Mouse (Mus musculus) intestine, embryonic 16.5 days (tissue): ENCODE results near the gene Retreg2. TPM values are rescaled to one million over a fixed set of nuclear protein-coding genes. Genes with fewer than 3 reads are reported as not detected.

ENCODE experiments used
- ATAC-seq: fragments of 200-750 bp; cut with Nextera tagmentation; 2 replicates; pipeline ENCODE4 v1.8.0; 2017; ENCODE audit warnings: moderate TSS enrichment, moderate library complexity
- H3K27ac ChIP-seq: fragments of 300-500 bp; sonication (generic); 2 replicates; pipeline ENCODE4 v1.5.1; 2014; ENCODE audit warnings: mild to moderate bottlenecking, low read length
- H3K27me3 ChIP-seq: fragments of 300-500 bp; sonication (generic); replicated peaks from 2 replicates; pipeline ENCODE4 v1.6.1; 2014; ENCODE audit warnings: low read length, control low read depth, mixed read lengths; ENCODE audit not compliant: control insufficient read depth, insufficient read depth
- H3K36me3 ChIP-seq: fragments of 300-500 bp; sonication (generic); 2 replicates; pipeline ENCODE4 v1.6.1; 2014; ENCODE audit warnings: low read length, control low read depth; ENCODE audit not compliant: control insufficient read depth, insufficient read depth
- H3K4me1 ChIP-seq: fragments of 300-500 bp; sonication (generic); 2 replicates; pipeline ENCODE4 v1.6.1; 2014; ENCODE audit warnings: low read length, control low read depth, mixed read lengths; ENCODE audit not compliant: control insufficient read depth, insufficient read depth
- H3K4me2 ChIP-seq: fragments of 300-500 bp; sonication (generic); 2 replicates; pipeline ENCODE4 v1.6.1; 2014; ENCODE audit warnings: low read depth, low read length, control low read depth
- H3K4me3 ChIP-seq: fragments of 300-500 bp; sonication (generic); 2 replicates; pipeline ENCODE4 v1.5.1; 2014; ENCODE audit warnings: mild to moderate bottlenecking, low read length
- H3K9ac ChIP-seq: fragments of 300-500 bp; sonication (generic); 2 replicates; pipeline ENCODE4 v1.6.1; 2014; ENCODE audit warnings: low read depth, low read length
- H3K9me3 ChIP-seq: fragments of 300-500 bp; sonication (generic); 2 replicates; pipeline ENCODE4 v1.6.1; 2016; ENCODE audit warnings: low read length, control low read depth; ENCODE audit not compliant: control insufficient read depth
- WGBS: fragments of 180-500 bp; shearing (Covaris S2); extraction: QIAGEN DNeasy Blood & Tissue Kit; methylation state at CpG from one replicate; pipeline ENCODE4 v1.1.7; 2014; 5-methylcytosine and 5-hydroxymethylcytosine counted together
- polyA plus RNA-seq: library from polyadenylated mRNA; unstranded; fragments of >200 nt; fragmentation: Nextera tagmentation; extraction: Ambion mirVana; gene quantifications from 2 replicates; pipeline ENCODE4 v1.2.1, GENCODE M21; 2015

Retreg2 gene
- polyA plus RNA-seq, 1 experiment from 2014 or later, result 44.7 TPM

DNA sequence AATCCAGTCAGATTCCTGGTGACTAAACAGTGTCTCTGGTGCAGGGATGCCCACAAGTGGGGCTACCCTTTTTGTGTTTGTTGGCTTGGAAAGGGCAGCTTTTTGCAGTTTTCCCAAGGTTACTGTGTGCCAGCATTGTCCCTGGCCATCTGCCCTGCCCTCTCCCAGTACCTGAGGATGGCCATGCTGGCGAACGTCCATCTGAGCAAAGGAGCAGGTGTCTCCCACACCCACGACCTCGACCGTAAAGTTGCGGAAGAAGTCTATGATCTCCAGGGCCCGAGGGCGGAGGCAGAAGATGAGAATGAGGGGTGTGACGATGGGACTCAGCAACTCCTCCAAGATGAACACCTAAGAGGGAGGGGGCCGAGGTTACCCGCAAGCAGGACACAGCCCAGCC is 42.9 kb downstream of the Retreg2 start:
- Histone ChIP-seq H3K36me3 (peaks cover 47% of the 10 kb centered on the region), H3K9ac (no peak overlapping the region), H3K4me1 (peaks cover 12% of the 10 kb centered on the region), H3K4me3 (no peak overlapping the region), H3K27me3 (no peaks in the 10 kb centered on the region), H3K9me3 (0 out of 2 replicates have a peak, but pooled peaks cover 3% of the 10 kb centered on the region), H3K27ac (no peak overlapping the region), H3K4me2 (no peak overlapping the region)
- 95% methylated on average over 11 of the region's 11 CpGs for WGBS
- ATAC-seq, result no peak

DNA sequence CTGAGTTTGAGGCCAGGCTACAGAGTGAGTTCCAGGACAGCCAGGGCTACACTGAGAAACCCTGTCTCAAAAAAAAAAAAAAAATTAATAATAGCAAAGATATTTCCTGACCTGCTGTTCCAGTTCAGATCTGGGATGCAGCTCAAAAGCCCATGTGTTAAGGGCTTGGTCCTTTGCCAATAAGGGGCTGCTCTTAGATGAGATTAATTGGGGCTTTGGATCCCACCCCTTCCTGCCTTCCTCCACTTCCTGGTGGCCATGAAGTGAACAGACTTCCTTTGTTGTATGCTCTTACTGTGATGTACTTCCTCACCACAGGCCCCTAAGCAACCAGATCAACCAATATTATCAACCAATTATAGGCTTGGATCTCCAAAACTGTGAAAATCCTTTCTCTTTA is 44.5 kb downstream of the Retreg2 start:
- Histone ChIP-seq H3K4me2 (no peak overlapping the region), H3K27me3 (no peaks in the 10 kb centered on the region), H3K36me3 (peaks cover 41% of the 10 kb centered on the region), H3K9me3 (0 out of 2 replicates have a peak, but pooled peaks cover 3% of the 10 kb centered on the region), H3K27ac (no peak overlapping the region), H3K4me1 (peaks cover 12% of the 10 kb centered on the region), H3K9ac (no peak overlapping the region), H3K4me3 (no peak overlapping the region)
- ATAC-seq, result no peak

DNA sequence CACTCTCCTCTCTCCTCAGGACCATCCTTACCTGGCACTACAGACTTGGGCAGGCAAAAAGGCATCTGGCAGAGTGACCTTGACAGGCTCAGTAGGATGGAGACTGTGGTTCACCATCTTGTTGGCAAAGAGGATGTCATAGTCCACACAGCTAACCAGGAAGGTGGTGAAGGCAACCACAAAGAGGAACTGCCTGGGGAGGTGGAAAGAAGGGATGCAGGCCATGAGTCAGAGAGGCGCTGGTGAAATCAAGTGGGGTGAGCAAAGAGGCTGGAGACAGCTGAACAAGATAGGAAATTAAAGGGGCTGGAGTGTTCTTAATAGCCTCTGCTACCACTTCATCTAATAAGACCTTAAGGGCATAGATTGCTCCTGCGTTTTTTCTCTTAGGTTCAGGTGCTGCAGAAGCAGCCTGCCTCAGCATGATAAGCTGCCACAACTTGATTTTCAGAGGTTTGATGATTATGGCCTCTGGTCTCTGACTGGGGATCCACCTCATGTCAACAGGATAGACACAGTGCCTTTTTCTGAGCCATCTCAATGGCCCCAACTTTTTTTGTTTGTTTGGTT is 45.4 kb downstream of the Retreg2 start:
- ATAC-seq, result no peak

DNA sequence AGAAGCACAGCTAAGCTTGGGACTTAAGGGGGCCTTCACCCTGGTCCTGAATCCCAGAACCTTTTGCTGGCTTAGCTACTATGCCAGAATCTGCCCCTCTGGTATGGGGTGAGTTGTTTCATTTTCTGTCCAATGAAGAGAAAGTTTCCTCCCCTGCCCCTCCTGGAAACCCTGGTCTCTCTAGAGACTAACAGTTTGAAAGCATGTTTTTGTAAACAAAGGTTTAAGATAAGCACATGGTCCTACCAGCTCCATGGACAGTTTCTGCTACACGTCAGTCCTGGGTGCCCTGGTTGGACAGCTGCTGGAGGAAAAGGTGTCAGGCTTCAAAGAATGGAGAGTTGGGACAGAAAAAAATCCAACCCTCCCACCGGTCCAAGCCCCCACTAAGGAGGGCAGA is 48.0 kb downstream of the Retreg2 start:
- Histone ChIP-seq H3K4me1 (peaks cover 17% of the 10 kb centered on the region), H3K9me3 (no peaks in the 10 kb centered on the region), H3K27ac (no peak overlapping the region), H3K9ac (peak overlapping the region; percentile 93), H3K36me3 (peaks cover 25% of the 10 kb centered on the region), H3K4me2 (peak overlapping the region; percentile 69), H3K4me3 (peak overlapping the region; percentile 91), H3K27me3 (no peaks in the 10 kb centered on the region)
- WGBS, result 44% methylated on average over 2 of the region's 2 CpGs
- no peak for ATAC-seq

More for the DNA sequence above, 45.4 kb downstream of the Retreg2 start:
- no peaks in the 10 kb centered on the region for H3K9me3 ChIP-seq
- no peak overlapping the region for H3K9ac ChIP-seq
- H3K36me3 ChIP-seq, result peaks cover 33% of the 10 kb centered on the region
- H3K27me3 ChIP-seq, result no peaks in the 10 kb centered on the region
- peaks cover 13% of the 10 kb centered on the region for H3K4me1 ChIP-seq
- H3K27ac ChIP-seq, result no peak overlapping the region
- no peak overlapping the region for H3K4me3 ChIP-seq
- WGBS, result 95% methylated on average over 2 of the region's 2 CpGs
- no peak overlapping the region for H3K4me2 ChIP-seq

DNA sequence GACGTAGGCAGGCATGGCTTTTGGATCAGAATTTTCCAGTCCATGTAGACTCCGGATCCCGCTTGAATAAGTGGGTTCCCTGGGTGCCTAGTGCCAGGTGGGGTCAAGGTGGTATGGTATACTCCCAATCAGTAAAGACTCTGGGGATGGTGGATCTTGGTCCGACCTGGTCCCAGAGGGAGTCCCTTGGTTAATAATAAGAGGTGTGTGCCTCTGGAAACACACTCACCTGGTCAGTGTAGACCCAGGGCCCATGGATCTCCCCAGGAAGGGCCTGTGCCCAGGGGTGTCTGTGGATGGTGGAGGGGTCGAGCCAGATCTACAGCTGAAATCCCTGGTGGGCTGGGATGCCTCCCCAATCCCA is 48.7 kb downstream of the Retreg2 start:
- peak overlapping the region; percentile 89 for H3K27ac ChIP-seq
- 41% methylated on average over 5 of the region's 5 CpGs for WGBS
- ATAC-seq, result no peak
- H3K27me3 ChIP-seq, result no peaks in the 10 kb centered on the region
- H3K9ac ChIP-seq, result peak overlapping the region; percentile 93
- peak overlapping the region; percentile 91 for H3K4me3 ChIP-seq
- peaks cover 17% of the 10 kb centered on the region for H3K4me1 ChIP-seq
- H3K4me2 ChIP-seq, result peak overlapping the region; percentile 69
- peaks cover 18% of the 10 kb centered on the region for H3K36me3 ChIP-seq
- no peaks in the 10 kb centered on the region for H3K9me3 ChIP-seq

DNA sequence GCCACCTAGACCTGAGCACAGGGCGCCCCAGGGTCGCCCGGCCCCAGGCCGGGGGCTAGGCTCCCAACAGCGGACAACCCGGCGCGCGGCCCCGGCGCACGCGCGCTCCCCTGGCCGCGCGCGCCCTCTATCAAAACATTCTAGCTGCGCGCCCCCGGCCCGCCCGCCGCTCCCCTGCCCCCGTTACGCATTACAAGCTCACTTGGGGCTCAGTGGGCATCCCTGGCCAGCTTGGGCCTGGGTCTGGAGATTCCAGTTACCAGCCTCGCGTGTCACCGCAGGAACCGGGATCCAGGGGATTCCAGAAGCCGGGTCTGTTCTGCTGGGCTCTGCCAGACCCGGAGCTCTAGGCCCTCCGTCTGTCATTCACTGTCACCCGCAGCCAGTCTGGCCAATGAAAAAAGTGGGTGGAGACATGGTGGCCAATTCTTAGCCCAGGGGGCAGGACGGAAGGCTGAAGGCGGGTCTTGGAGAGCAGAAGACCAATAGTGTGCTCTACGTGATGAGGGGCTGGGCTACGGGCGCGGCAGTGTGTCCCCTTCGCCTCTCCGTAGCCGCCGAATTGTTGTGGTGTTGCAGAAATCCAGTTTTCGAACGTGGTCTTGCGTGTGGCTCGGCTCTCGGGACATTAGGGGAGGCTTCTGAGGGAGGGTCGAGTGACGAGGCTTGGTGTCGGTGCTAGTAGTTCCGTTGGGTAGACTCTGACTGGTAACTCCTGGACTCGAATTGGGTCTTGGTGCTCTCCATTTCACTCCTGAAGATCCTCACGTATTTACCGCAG is 49.2 kb downstream of the Retreg2 start, which contains the start of the genes Ankzf1 and Atg9a:
Gene Ankzf1 (plus strand): TSS at position 530 of the 781 bp plus-strand sequence.
Gene Atg9a (minus strand): TSS at position 575 of the 781 bp plus-strand sequence.
- Histone ChIP-seq H3K9ac (peak within 1 kb of the TSS; percentile 93), H3K27me3 (no peaks in the 10 kb centered on the region), H3K4me3 (peak within 1 kb of the TSS; percentile 91), H3K4me1 (peaks cover 17% of the 10 kb centered on the region), H3K36me3 (peaks cover 14% of the 10 kb centered on the region), H3K27ac (peak within 1 kb of the TSS; percentile 98), H3K9me3 (no peaks in the 10 kb centered on the region), H3K4me2 (peak within 1 kb of the TSS; percentile 81)
- ATAC-seq, result peak; percentile 99
- WGBS, result under 1% methylated on average over 56 of the region's 56 CpGs

DNA sequence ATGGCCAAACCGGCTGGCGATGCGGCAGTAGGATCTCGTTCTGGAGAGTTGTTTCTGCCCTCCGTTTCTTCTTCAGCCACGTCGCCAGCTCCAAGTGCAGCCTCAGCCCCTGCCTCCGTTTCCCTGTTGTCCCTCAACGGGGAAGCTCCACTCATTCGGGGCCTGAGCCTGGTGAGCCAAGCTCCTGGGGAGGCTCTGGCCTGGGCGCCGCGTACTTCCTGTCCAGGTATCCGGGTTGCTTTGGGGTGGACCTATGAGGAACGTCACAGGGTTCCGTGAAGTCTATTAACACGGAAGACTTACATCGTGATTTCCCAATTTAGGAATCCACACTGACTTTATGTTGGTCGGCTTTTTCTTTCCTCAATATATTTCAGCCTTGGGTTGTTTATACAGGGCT is 49.9 kb downstream of the Retreg2 start:
- H3K9ac ChIP-seq, result peak overlapping the region; percentile 90

More for the DNA sequence above, 49.9 kb downstream of the Retreg2 start:
- Histone ChIP-seq H3K4me3 (peak overlapping the region; percentile 91), H3K36me3 (peaks cover 8% of the 10 kb centered on the region), H3K4me1 (peaks cover 17% of the 10 kb centered on the region), H3K27me3 (no peaks in the 10 kb centered on the region), H3K9me3 (no peaks in the 10 kb centered on the region), H3K4me2 (peak overlapping the region; percentile 81), H3K27ac (peak overlapping the region; percentile 98)
- peak; percentile 66 for ATAC-seq
- WGBS, result under 1% methylated on average over 19 of the region's 19 CpGs

Other genes starting within 250 kb of the Retreg2 start
- 1.5 and 2.4 TPM in 2 replicates for gene Cryba2, start 249.6 kb upstream of the Retreg2 start, polyA plus RNA-seq
- 0.07 and 0.16 TPM in 2 replicates for gene Cfap65, start 207.2 kb upstream of the Retreg2 start, polyA plus RNA-seq
- 25.3 and 27.9 TPM in 2 replicates for gene Ihh, start 191.1 kb upstream of the Retreg2 start, polyA plus RNA-seq
- gene Nhej1, start 17.6 kb upstream of the Retreg2 start, polyA plus RNA-seq, result 9.4 and 10.2 TPM in 2 replicates
- 1.2 and 1.5 TPM in 2 replicates for gene Slc23a3, start 8.9 kb upstream of the Retreg2 start, polyA plus RNA-seq
- gene Cnppd1, start 67 bp upstream of the Retreg2 start, polyA plus RNA-seq, result 49.1 and 52.5 TPM in 2 replicates
- 53.2 and 54.6 TPM in 2 replicates for gene Zfand2b, start 25.9 kb downstream of the Retreg2 start, polyA plus RNA-seq
- gene Abcb6, start 37.6 kb downstream of the Retreg2 start, polyA plus RNA-seq, result 21.5 and 27.8 TPM in 2 replicates
- gene Ankzf1, start 49.4 kb downstream of the Retreg2 start, polyA plus RNA-seq, result 25.4 and 26.5 TPM in 2 replicates
- 28.3 and 31.7 TPM in 2 replicates for gene Atg9a, start 49.4 kb downstream of the Retreg2 start, polyA plus RNA-seq
- 9.2 and 10.1 TPM in 2 replicates for gene Glb1l, start 68.0 kb downstream of the Retreg2 start, polyA plus RNA-seq
- gene Stk16, start 68.1 kb downstream of the Retreg2 start, polyA plus RNA-seq, result 108 and 120 TPM in 2 replicates
- 137 and 151 TPM in 2 replicates for gene Tuba4a, start 77.1 kb downstream of the Retreg2 start, polyA plus RNA-seq
- not detected in 2 replicates for gene A630095N17Rik, start 89.3 kb downstream of the Retreg2 start, polyA plus RNA-seq
- gene Dnajb2, start 93.6 kb downstream of the Retreg2 start, polyA plus RNA-seq, result 20.9 and 24.3 TPM in 2 replicates
- gene Ptprn, start 121.7 kb downstream of the Retreg2 start, polyA plus RNA-seq, result 2.9 and 3.0 TPM in 2 replicates
- 9.2 and 9.9 TPM in 2 replicates for gene Resp18, start 135.6 kb downstream of the Retreg2 start, polyA plus RNA-seq
- 159 and 160 TPM in 2 replicates for gene Dnpep, start 175.2 kb downstream of the Retreg2 start, polyA plus RNA-seq
- 149 and 159 TPM in 2 replicates for gene Des, start 217.6 kb downstream of the Retreg2 start, polyA plus RNA-seq
- 33.5 and 35.2 TPM in 2 replicates for gene Speg, start 232.5 kb downstream of the Retreg2 start, polyA plus RNA-seq